Mouse (Mus musculus) cerebellum, adult 2 months (tissue): Measurements from ENCODE around the gene Zc3h7a. TPM values are rescaled to one million over a fixed set of nuclear protein-coding genes. Genes with fewer than 3 reads are reported as not detected.
"Not testable (repeated sequence)": the region's sequence is repeated elsewhere in the genome, so short reads cannot be mapped to it uniquely, and the experiment has no call there.

Experiments
- DNase-seq, 2 experiments: peaks; one replicate each; pipeline ENCODE4 v3.0.0; 2021
- H3K27ac ChIP-seq: fragments of 200-500 bp; 2 replicates; pipeline ENCODE4 v1.5.1; 2012; ENCODE audit warnings: low read length, control low read depth, inconsistent platforms; ENCODE audit not compliant: insufficient read depth
- H3K27me3 ChIP-seq: fragments of 200-500 bp; 2 replicates; pipeline ENCODE4 v1.6.1; 2012; ENCODE audit warnings: inconsistent platforms, mild to moderate bottlenecking, low read length, moderate library complexity; ENCODE audit not compliant: control insufficient read depth, insufficient read depth
- H3K4me1 ChIP-seq: fragments of 200-500 bp; 2 replicates; pipeline ENCODE4 v1.6.1; 2011; ENCODE audit warnings: low read length; ENCODE audit not compliant: control insufficient read depth, insufficient read depth
- H3K4me3 ChIP-seq: fragments of 200-500 bp; replicated peaks from 2 replicates; pipeline ENCODE3; 2011; ENCODE audit warnings: mild to moderate bottlenecking, low read depth, low read length, control low read depth; ENCODE audit not compliant: insufficient read depth
- CTCF ChIP-seq: fragments of 200-500 bp; IDR thresholded peaks from 2 replicates; pipeline ENCODE4 v1.5.1; 2011; ENCODE audit warnings: low read depth, mild to moderate bottlenecking, control low read depth, low read length, moderate library complexity, borderline replicate concordance; ENCODE audit not compliant: insufficient read depth
- POLR2A ChIP-seq: fragments of 200-500 bp; IDR thresholded peaks from 2 replicates; pipeline ENCODE4 v1.6.1; 2011; ENCODE audit warnings: low read length, control low read depth, borderline replicate concordance; ENCODE audit not compliant: insufficient read depth
- WGBS: fragments of 180-500 bp; shearing (Covaris S2); methylation state at CpG from one replicate; pipeline ENCODE4 v1.1.7; 2018; 5-methylcytosine and 5-hydroxymethylcytosine counted together
- polyA plus RNA-seq: library from polyadenylated mRNA; depleted of rRNA; stranded (reverse); fragments of >200 nt; gene quantifications from 2 replicates; pipeline ENCODE4 v1.2.3, GENCODE M21; 2012

The Zc3h7a gene
- polyA plus RNA-seq, 1 experiment = 70.8 TPM

GRCm38 (mm10) chr16:11166431-11166830 lies 9.8 kb downstream of the Zc3h7a start:
- Histone ChIP-seq H3K27ac (no peak overlapping the region), H3K4me1 (no peaks in the 10 kb centered on the region; the same call in 1 of the 2 replicates)

GRCm38 (mm10) chr16:11164695-11165255 lies 11.4 kb downstream of the Zc3h7a start:
- TF ChIP-seq POLR2A (no peak), CTCF (no peak)
- Histone ChIP-seq H3K4me3 (no peak overlapping the region), H3K27me3 (no peaks in the 10 kb centered on the region), H3K4me1 (no peaks in the 10 kb centered on the region; the same call in 1 of the 2 replicates), H3K27ac (no peak overlapping the region)
- WGBS = 31% methylated on average over 3 of the region's 3 CpGs
- peak in 1 of 2 experiments; percentile 33 for DNase-seq

More at GRCm38 (mm10) chr16:11166431-11166830, 9.8 kb downstream of the Zc3h7a start:
- TF ChIP-seq POLR2A = no peak
- TF ChIP-seq CTCF = no peak
- no peak for DNase-seq
- Histone ChIP-seq H3K27me3 (no peaks in the 10 kb centered on the region), H3K4me3 (no peak overlapping the region)
- WGBS = 89% methylated on average over 2 of the region's 2 CpGs

- H3K27ac ChIP-seq, H3K27me3 ChIP-seq, H3K4me3 ChIP-seq, H3K4me1 ChIP-seq, DNase-seq: not testable (repeated sequence)
- 72% methylated on average over 3 of the region's 3 CpGs for WGBS
Measured at GRCm38 (mm10) chr16:11157721-11158120, 18.5 kb downstream of the Zc3h7a start.

- no peak overlapping the region for H3K27ac ChIP-seq
- no peaks in the 10 kb centered on the region for H3K27me3 ChIP-seq
- no peak for DNase-seq
- TF ChIP-seq CTCF = no peak
- no peak for TF ChIP-seq POLR2A
- H3K4me1 ChIP-seq = no peaks in the 10 kb centered on the region
- no peak overlapping the region for H3K4me3 ChIP-seq
Measured at GRCm38 (mm10) chr16:11154500-11154899, 21.7 kb downstream of the Zc3h7a start.

- H3K4me3 ChIP-seq, H3K27me3 ChIP-seq, H3K4me1 ChIP-seq, H3K27ac ChIP-seq: not testable (repeated sequence)
- WGBS = 18% methylated on average over 56 of the region's 56 CpGs
- DNase-seq = peak; percentile 97 to 100
Measured at GRCm38 (mm10) chr16:11143706-11144483, 32.3 kb downstream of the Zc3h7a start.

GRCm38 (mm10) chr16:11134348-11135344 lies 41.5 kb downstream of the Zc3h7a start, which contains the start of gene Txndc11:
Gene Txndc11 (minus strand): TSS chr16:11134650.
- TF ChIP-seq POLR2A (peak; percentile 91), CTCF (no peak)
- under 1% methylated on average over 80 of the region's 80 CpGs for WGBS
- Histone ChIP-seq H3K27ac (peak within 1 kb of the TSS; percentile 81), H3K27me3 (no peaks in the 10 kb centered on the region), H3K4me1 (peaks cover 3% of the 10 kb centered on the region; the same call in 1 of the 2 replicates), H3K4me3 (peak within 1 kb of the TSS; percentile 64)
- peak; percentile 99 to 100 for DNase-seq

- TF ChIP-seq CTCF (no peak), POLR2A (no peak)
- Histone ChIP-seq H3K27ac (peak overlapping the region; percentile 81), H3K27me3 (no peaks in the 10 kb centered on the region), H3K4me1 (peaks cover 7% of the 10 kb centered on the region), H3K4me3 (peak overlapping the region; percentile 63)
- WGBS = under 1% methylated on average over 34 of the region's 34 CpGs
- no peak for DNase-seq
Measured at GRCm38 (mm10) chr16:11133476-11134347, 42.5 kb downstream of the Zc3h7a start.
